Mouse (Mus musculus): ENCODE results near the gene Lipi. TPM values are rescaled to one million over a fixed set of nuclear protein-coding genes. Genes with fewer than 3 reads are reported as not detected.

Lipi gene
- polyA plus RNA-seq, 2 experiments = not detected

DNA sequence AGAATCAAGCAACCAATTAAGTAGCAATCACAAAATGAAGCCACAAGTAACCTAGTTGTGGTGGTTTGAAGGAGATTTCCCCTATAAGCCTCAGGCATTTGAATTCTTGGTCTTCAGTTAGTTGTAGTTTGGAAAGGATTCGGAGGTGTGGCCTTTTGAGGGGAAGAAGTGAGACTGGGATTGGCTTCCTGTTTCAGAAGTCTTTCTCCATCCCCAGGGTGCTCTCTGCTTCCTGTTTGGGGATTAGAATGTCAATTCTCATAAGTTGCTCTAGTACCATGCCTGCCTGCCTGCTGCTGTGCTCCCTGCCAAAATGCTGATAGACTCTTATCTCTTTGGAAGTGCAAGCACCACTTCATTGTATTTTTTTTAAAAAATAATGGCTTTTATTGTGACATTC lies 40.6 kb downstream of the Lipi start:
- no peak for DNase-seq (ENCODE audit: low read depth in 3 of 3, low spot score in 3 of 3)
- no peak for TF ChIP-seq EP300 (IDR thresholded peaks at IDR 0.05; ENCODE audit: low read depth)
- TF ChIP-seq CTCF (IDR thresholded peaks at IDR 0.05; ENCODE audit: low read depth) = no peak
- 17% methylated on average over 1 of the region's 1 CpGs for WGBS (ENCODE audit: insufficient replicate concordance)
- H3K4me1 ChIP-seq (replicated peaks; ENCODE audit: control insufficient read depth in 2 of 2, insufficient read depth in 2 of 2, low read length in 1 of 2) = no peaks in the 10 kb centered on the region
- H3K4me2 ChIP-seq (ENCODE audit: low read depth) = no peak overlapping the region
- ATAC-seq (ENCODE audit: insufficient read depth) = no peak
- H3K27me3 ChIP-seq (ENCODE audit: control insufficient read depth, insufficient read depth, low read length) = no peaks in the 10 kb centered on the region
- no peak overlapping the region for H3K27ac ChIP-seq
- H3K9ac ChIP-seq (replicated peaks) = no peak overlapping the region
- H3K9me3 ChIP-seq (ENCODE audit: control insufficient read depth, low read length) = no peaks in the 10 kb centered on the region
- H3K36me3 ChIP-seq (replicated peaks; ENCODE audit: control insufficient read depth, insufficient read depth, low read depth) = no peaks in the 10 kb centered on the region
- no peak overlapping the region for H3K4me3 ChIP-seq (ENCODE audit: insufficient read depth in 1 of 2, low read depth in 2 of 2, low read length in 2 of 2)

DNA sequence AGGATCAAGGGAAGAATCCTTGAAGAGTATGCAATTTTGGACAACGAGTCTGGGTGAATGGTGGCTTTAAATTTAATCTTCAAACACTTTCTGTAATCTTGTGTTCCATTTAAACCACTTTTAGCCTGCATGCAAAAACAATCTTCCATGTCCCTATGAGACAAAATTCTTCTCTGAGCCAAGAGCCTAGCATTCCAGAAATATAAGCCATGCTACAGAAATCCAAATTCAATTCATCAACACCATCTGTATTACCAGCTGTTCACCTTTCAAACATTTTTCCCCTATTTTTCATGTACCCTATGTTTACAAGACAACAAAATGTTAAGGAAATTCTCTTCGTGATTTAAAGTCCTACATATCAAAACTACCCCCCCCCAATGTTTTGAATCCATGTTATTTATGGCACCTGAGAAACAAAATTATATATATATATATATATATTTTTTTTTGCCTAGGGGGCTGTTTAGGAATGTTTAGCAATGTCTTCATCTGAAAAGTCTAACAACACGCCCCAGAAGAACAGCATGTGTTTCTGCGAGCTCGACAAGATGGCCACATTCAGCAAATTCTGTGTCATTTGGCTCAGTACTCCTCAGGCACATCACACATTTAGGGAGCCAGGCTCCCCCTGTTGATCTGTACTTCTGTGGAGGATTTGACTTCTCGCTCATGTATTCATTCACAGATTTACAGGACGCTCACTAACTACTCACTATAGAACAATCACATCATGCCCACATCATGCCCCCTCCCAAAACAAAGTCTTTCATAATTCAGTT lies 47.9 kb downstream of the Lipi start:
- no peak overlapping the region for H3K4me3 ChIP-seq (ENCODE audit: insufficient read depth in 1 of 2, low read depth in 2 of 2, low read length in 2 of 2)
- no peaks in the 10 kb centered on the region for H3K9me3 ChIP-seq (ENCODE audit: control insufficient read depth, low read length)
- no peak for TF ChIP-seq EP300 (IDR thresholded peaks at IDR 0.05; ENCODE audit: low read depth)
- TF ChIP-seq CTCF (IDR thresholded peaks at IDR 0.05; ENCODE audit: low read depth) = no peak
- WGBS (ENCODE audit: insufficient replicate concordance) = 58% methylated on average over 7 of the region's 7 CpGs
- no peaks in the 10 kb centered on the region for H3K36me3 ChIP-seq (replicated peaks; ENCODE audit: control insufficient read depth, insufficient read depth, low read depth)
- H3K4me2 ChIP-seq (ENCODE audit: low read depth) = no peak overlapping the region
- no peak for DNase-seq (ENCODE audit: low read depth in 3 of 3, low spot score in 3 of 3)
- no peak overlapping the region for H3K27ac ChIP-seq
- H3K27me3 ChIP-seq (ENCODE audit: control insufficient read depth, insufficient read depth, low read length) = no peaks in the 10 kb centered on the region
- no peak overlapping the region for H3K9ac ChIP-seq (replicated peaks)
- no peak for ATAC-seq (ENCODE audit: insufficient read depth)
- no peaks in the 10 kb centered on the region for H3K4me1 ChIP-seq (replicated peaks; ENCODE audit: control insufficient read depth in 2 of 2, insufficient read depth in 2 of 2, low read length in 1 of 2)

DNA sequence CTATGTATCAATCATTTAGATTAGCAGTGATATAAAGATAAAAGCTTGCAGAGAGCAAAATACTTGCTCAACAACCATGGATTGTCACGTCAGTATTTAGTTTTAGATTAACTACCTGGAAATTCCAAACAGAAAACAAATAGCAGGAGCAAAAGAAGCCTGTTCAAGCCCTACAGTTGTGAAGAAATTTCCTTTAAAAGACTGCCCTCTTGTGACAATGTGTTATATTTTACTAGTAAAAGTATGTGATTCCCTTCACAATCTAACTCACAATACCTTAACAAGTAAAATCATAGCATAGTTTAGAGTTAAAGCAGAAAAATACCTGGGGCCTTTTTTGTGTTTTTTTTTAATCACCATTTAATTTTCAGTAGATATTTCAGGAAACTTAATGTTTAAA lies 54.2 kb downstream of the Lipi start:
- H3K9me3 ChIP-seq (ENCODE audit: control insufficient read depth, low read length) = no peaks in the 10 kb centered on the region
- TF ChIP-seq EP300 (IDR thresholded peaks at IDR 0.05; ENCODE audit: low read depth) (no peak), CTCF (IDR thresholded peaks at IDR 0.05; ENCODE audit: low read depth) (no peak)
- no peak overlapping the region for H3K9ac ChIP-seq (replicated peaks)
- H3K27ac ChIP-seq = no peak overlapping the region
- H3K4me2 ChIP-seq (ENCODE audit: low read depth) = no peak overlapping the region
- H3K36me3 ChIP-seq (replicated peaks; ENCODE audit: control insufficient read depth, insufficient read depth, low read depth) = no peaks in the 10 kb centered on the region
- no peak overlapping the region for H3K4me3 ChIP-seq (ENCODE audit: insufficient read depth in 1 of 2, low read depth in 2 of 2, low read length in 2 of 2)
- ATAC-seq (ENCODE audit: insufficient read depth) (no peak), DNase-seq (ENCODE audit: low read depth in 3 of 3, low spot score in 3 of 3) (no peak)
- WGBS (ENCODE audit: insufficient replicate concordance) = 6% methylated on average over 1 of the region's 1 CpGs
- H3K4me1 ChIP-seq (replicated peaks; ENCODE audit: control insufficient read depth in 2 of 2, insufficient read depth in 2 of 2, low read length in 1 of 2) = no peaks in the 10 kb centered on the region
- no peaks in the 10 kb centered on the region for H3K27me3 ChIP-seq (ENCODE audit: control insufficient read depth, insufficient read depth, low read length)

DNA sequence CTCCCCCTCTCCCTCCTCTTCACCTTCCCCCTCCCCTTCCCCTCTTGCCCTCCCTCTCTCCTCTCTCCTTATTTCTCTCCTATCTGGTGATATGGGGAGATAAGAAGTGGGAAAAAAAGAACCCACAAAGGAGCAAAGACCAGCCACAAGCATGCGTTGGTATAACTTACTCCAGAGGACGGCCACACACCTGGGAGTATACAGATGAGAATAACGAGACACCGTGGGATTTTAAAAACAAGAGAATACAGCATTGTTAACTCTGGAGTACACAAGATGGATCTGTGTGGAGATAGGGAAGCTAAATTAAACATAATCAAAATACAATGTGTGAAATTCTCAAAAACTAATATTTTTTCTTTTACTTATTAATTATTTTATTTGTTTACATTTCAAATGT lies 89.3 kb downstream of the Lipi start:
- 71% methylated on average over 4 of the region's 4 CpGs for whole genome bisulfite sequencing (ENCODE audit: insufficient replicate concordance)
- no peak for ATAC-seq (ENCODE audit: insufficient read depth)
- H3K4me3 ChIP-seq (ENCODE audit: insufficient read depth in 1 of 2, low read depth in 2 of 2, low read length in 2 of 2) = no peak overlapping the region
- H3K9me3 ChIP-seq (ENCODE audit: control insufficient read depth, low read length) = no peaks in the 10 kb centered on the region
- no peaks in the 10 kb centered on the region for H3K36me3 ChIP-seq (replicated peaks; ENCODE audit: control insufficient read depth, insufficient read depth, low read depth)
- no peak for DNase-seq (ENCODE audit: low read depth in 3 of 3, low spot score in 3 of 3)
- H3K9ac ChIP-seq (replicated peaks) = no peak overlapping the region
- H3K4me2 ChIP-seq (ENCODE audit: low read depth) = no peak overlapping the region
- no peak overlapping the region for H3K27ac ChIP-seq
- TF ChIP-seq EP300 (IDR thresholded peaks at IDR 0.05; ENCODE audit: low read depth) = no peak
- TF ChIP-seq CTCF (IDR thresholded peaks at IDR 0.05; ENCODE audit: low read depth) = no peak
- H3K4me1 ChIP-seq (replicated peaks; ENCODE audit: control insufficient read depth in 2 of 2, insufficient read depth in 2 of 2, low read length in 1 of 2) = no peaks in the 10 kb centered on the region
- no peaks in the 10 kb centered on the region for H3K27me3 ChIP-seq (ENCODE audit: control insufficient read depth, insufficient read depth, low read length)

Other genes starting within 250 kb of the Lipi start
- gene Rbm11, start 6.8 kb upstream of the Lipi start, polyA plus RNA-seq (2012; rRNA removed) = 0.02 TPM in 1 of 2 replicates, not detected in the other
- gene Rbm11, start 6.8 kb upstream of the Lipi start, polyA plus RNA-seq (2014; fragmentation: Nextera tagmentation; extraction: Ambion mirVana) = not detected in 2 replicates
- 2.0 and 3.2 TPM in 2 replicates for gene Hspa13, start 181.0 kb upstream of the Lipi start, polyA plus RNA-seq (2012; rRNA removed)
- gene Hspa13, start 181.0 kb upstream of the Lipi start, polyA plus RNA-seq (2014; fragmentation: Nextera tagmentation; extraction: Ambion mirVana) = 8.2 and 8.8 TPM in 2 replicates

Measured in liver, embryonic 14.5 days (tissue).